Mouse (Mus musculus): ENCODE results near the gene Timm23. TPM values are rescaled to one million over a fixed set of nuclear protein-coding genes. Genes with fewer than 3 reads are reported as not detected.
"Not testable (repeated sequence)": the region's sequence is repeated elsewhere in the genome, so short reads cannot be mapped to it uniquely, and the experiment has no call there.

The Timm23 gene
- 226 and 279 TPM in 2 replicates for polyA plus RNA-seq (2015; fragmentation: Nextera tagmentation; extraction: Ambion mirVana)

- H3K9ac ChIP-seq = peak within 1 kb of the TSS; percentile 97
- peaks cover 20% of the 10 kb centered on the region for H3K4me1 ChIP-seq
- peak within 1 kb of the TSS; percentile 100 for H3K4me3 ChIP-seq
- peak within 1 kb of the TSS; percentile 91 for H3K4me2 ChIP-seq
- no peaks in the 10 kb centered on the region for H3K9me3 ChIP-seq
- under 1% methylated on average over 75 of the region's 77 CpGs for WGBS
- H3K27ac ChIP-seq = peak within 1 kb of the TSS; percentile 76
- peaks cover 26% of the 10 kb centered on the region for H3K36me3 ChIP-seq
- no peaks in the 10 kb centered on the region for H3K27me3 ChIP-seq
- peak; percentile 82 for ATAC-seq (ENCODE audit: insufficient number of reproducible peaks, insufficient read depth, low FRiP score, low TSS enrichment, low read depth)
Measured at GRCm38 (mm10) chr14:32201791-32202451, at the start of gene Timm23, which contains the start of gene Parg. Gene Timm23, minus strand, starts transcription at chr14:32201898. Gene Parg, plus strand, starts transcription at chr14:32201949.

GRCm38 (mm10) chr14:32249616-32250015 is 47.9 kb upstream of the Timm23 start:
- H3K4me3 ChIP-seq = no peak overlapping the region
- no peaks in the 10 kb centered on the region for H3K9me3 ChIP-seq
- 83% methylated on average over 6 of the region's 6 CpGs for WGBS
- H3K4me1 ChIP-seq = no peaks in the 10 kb centered on the region
- H3K36me3 ChIP-seq = peaks cover 9% of the 10 kb centered on the region
- ATAC-seq (ENCODE audit: insufficient number of reproducible peaks, insufficient read depth, low FRiP score, low TSS enrichment, low read depth) = no peak
- no peak overlapping the region for H3K9ac ChIP-seq
- H3K4me2 ChIP-seq = no peak overlapping the region
- no peak overlapping the region for H3K27ac ChIP-seq
- H3K27me3 ChIP-seq = no peaks in the 10 kb centered on the region

GRCm38 (mm10) chr14:32246019-32246418 is 44.3 kb upstream of the Timm23 start:
- Histone ChIP-seq H3K4me1 (no peaks in the 10 kb centered on the region), H3K4me3 (no peak overlapping the region), H3K27me3 (no peaks in the 10 kb centered on the region), H3K27ac (no peak overlapping the region), H3K9me3 (no peaks in the 10 kb centered on the region), H3K9ac (no peak overlapping the region), H3K36me3 (peaks cover 15% of the 10 kb centered on the region), H3K4me2 (no peak overlapping the region)
- no peak for ATAC-seq (ENCODE audit: insufficient number of reproducible peaks, insufficient read depth, low FRiP score, low TSS enrichment, low read depth)
- 54% methylated on average over 2 of the region's 2 CpGs for WGBS

- Histone ChIP-seq H3K4me2 (no peak overlapping the region), H3K4me3 (no peak overlapping the region), H3K27ac (no peak overlapping the region), H3K9me3 (no peaks in the 10 kb centered on the region), H3K9ac (no peak overlapping the region), H3K27me3 (no peaks in the 10 kb centered on the region), H3K4me1 (no peaks in the 10 kb centered on the region), H3K36me3 (peaks cover 29% of the 10 kb centered on the region)
- ATAC-seq (ENCODE audit: insufficient number of reproducible peaks, insufficient read depth, low FRiP score, low TSS enrichment, low read depth) = no peak
- 54% methylated on average over 4 of the region's 4 CpGs for WGBS
Measured at GRCm38 (mm10) chr14:32242401-32242800, 40.7 kb upstream of the Timm23 start.

- no peaks in the 10 kb centered on the region for H3K4me1 ChIP-seq
- H3K9me3 ChIP-seq = no peaks in the 10 kb centered on the region
- peaks cover 9% of the 10 kb centered on the region for H3K36me3 ChIP-seq
- no peak overlapping the region for H3K4me2 ChIP-seq
- no peak for ATAC-seq (ENCODE audit: insufficient number of reproducible peaks, insufficient read depth, low FRiP score, low TSS enrichment, low read depth)
- no peak overlapping the region for H3K27ac ChIP-seq
- no peak overlapping the region for H3K9ac ChIP-seq
- WGBS = 3% methylated on average over 2 of the region's 2 CpGs
- no peak overlapping the region for H3K4me3 ChIP-seq
- no peaks in the 10 kb centered on the region for H3K27me3 ChIP-seq
Measured at GRCm38 (mm10) chr14:32228996-32229395, 27.3 kb upstream of the Timm23 start.

DNA sequence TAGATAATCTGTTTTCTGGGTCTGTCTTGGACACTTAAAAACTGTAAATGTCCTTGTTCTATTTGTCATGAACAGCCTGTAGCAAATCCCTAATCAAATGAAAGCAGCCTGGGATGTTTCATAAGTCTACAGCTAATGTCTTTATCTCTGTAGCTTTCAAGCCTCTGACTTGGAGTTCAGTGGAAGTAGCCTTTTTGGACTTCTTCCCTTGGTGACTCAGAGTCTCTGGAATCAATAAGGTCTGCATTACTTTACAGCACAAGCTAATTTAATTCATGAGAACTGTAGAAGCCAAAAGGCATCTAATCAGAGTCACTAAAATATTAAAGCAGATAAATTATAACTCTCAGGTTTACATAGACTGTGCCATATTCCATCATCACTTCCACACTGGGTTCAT is 24.9 kb upstream of the Timm23 start:
- Histone ChIP-seq H3K27me3 (no peaks in the 10 kb centered on the region), H3K4me3 (no peak overlapping the region), H3K9ac (no peak overlapping the region), H3K27ac (no peak overlapping the region), H3K4me2 (no peak overlapping the region), H3K9me3 (no peaks in the 10 kb centered on the region), H3K4me1 (no peaks in the 10 kb centered on the region), H3K36me3 (peaks cover 9% of the 10 kb centered on the region)
- ATAC-seq (ENCODE audit: insufficient number of reproducible peaks, insufficient read depth, low FRiP score, low TSS enrichment, low read depth) = no peak

DNA sequence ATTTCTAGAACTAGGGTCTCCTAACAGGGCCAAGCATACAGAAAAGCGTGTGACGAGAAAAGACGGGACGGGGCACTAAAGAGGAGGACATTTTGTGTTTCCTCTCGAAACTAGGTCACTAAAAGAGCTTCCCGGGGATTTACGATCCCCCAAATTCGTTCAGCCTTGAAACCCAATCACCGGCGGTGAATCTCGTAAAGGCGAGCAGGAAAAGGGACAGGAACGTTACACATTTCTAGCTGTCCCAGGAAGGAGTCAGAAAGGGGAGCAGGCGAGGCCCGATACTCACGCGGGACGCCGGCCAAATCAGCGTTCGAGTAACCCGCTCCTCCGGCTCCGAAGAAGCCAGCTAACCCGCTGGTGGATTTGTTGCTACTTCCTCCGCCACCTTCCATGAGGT is 344 bp downstream of the Timm23 start:
- WGBS = under 1% methylated on average over 26 of the region's 26 CpGs
- H3K27ac ChIP-seq = peak overlapping the region; percentile 76; the same call in 1 of the 2 replicates
- peak overlapping the region; percentile 97 for H3K9ac ChIP-seq
- H3K27me3 ChIP-seq = no peaks in the 10 kb centered on the region
- ATAC-seq (ENCODE audit: insufficient number of reproducible peaks, insufficient read depth, low FRiP score, low TSS enrichment, low read depth) = no peak
- H3K36me3 ChIP-seq = peaks cover 30% of the 10 kb centered on the region
- H3K9me3 ChIP-seq = no peaks in the 10 kb centered on the region
- H3K4me2 ChIP-seq = peak overlapping the region; percentile 91
- peak overlapping the region; percentile 100 for H3K4me3 ChIP-seq
- peaks cover 20% of the 10 kb centered on the region for H3K4me1 ChIP-seq

- not testable (repeated sequence) for H3K27ac ChIP-seq; H3K4me2 ChIP-seq; H3K9ac ChIP-seq; H3K4me1 ChIP-seq; H3K9me3 ChIP-seq; H3K4me3 ChIP-seq; ATAC-seq (ENCODE audit: insufficient number of reproducible peaks, insufficient read depth, low FRiP score, low TSS enrichment, low read depth); H3K27me3 ChIP-seq
- H3K36me3 ChIP-seq = peaks cover 64% of the 10 kb centered on the region
- 86% methylated on average over 5 of the region's 5 CpGs for WGBS
Measured at GRCm38 (mm10) chr14:32193557-32193956, 8.1 kb downstream of the Timm23 start.

GRCm38 (mm10) chr14:32192437-32192836 is 9.3 kb downstream of the Timm23 start:
- Histone ChIP-seq H3K9me3 (no peaks in the 10 kb centered on the region), H3K27ac (no peak overlapping the region), H3K27me3 (no peaks in the 10 kb centered on the region), H3K36me3 (peaks cover 66% of the 10 kb centered on the region), H3K4me3 (no peak overlapping the region), H3K4me1 (no peaks in the 10 kb centered on the region), H3K9ac (no peak overlapping the region), H3K4me2 (no peak overlapping the region)
- WGBS = 53% methylated on average over 3 of the region's 3 CpGs
- no peak for ATAC-seq (ENCODE audit: insufficient number of reproducible peaks, insufficient read depth, low FRiP score, low TSS enrichment, low read depth)

DNA sequence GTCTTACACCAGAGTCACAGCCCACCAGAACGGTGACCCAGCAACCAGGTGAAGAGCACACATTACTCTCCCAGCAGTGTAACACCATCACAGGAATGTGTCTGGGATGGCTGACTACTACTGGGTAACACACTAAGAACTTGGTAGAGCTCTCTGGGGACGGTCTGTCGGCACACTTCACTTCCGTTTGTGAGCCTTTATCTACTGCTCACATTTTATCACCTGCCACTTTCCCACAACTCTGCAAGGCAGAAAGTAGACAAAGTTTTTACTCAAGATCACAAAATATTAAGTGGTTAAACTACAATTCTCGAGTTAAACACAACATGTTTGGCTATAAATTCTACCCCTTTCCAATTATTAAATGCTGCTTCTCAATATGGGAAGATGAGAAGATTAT is 9.8 kb downstream of the Timm23 start:
- Histone ChIP-seq H3K4me3 (no peak overlapping the region), H3K36me3 (peaks cover 66% of the 10 kb centered on the region), H3K9ac (no peak overlapping the region), H3K4me1 (no peaks in the 10 kb centered on the region), H3K27ac (no peak overlapping the region), H3K27me3 (no peaks in the 10 kb centered on the region), H3K9me3 (no peaks in the 10 kb centered on the region), H3K4me2 (no peak overlapping the region)
- no peak for ATAC-seq (ENCODE audit: insufficient number of reproducible peaks, insufficient read depth, low FRiP score, low TSS enrichment, low read depth)
- 92% methylated on average over 5 of the region's 5 CpGs for WGBS

DNA sequence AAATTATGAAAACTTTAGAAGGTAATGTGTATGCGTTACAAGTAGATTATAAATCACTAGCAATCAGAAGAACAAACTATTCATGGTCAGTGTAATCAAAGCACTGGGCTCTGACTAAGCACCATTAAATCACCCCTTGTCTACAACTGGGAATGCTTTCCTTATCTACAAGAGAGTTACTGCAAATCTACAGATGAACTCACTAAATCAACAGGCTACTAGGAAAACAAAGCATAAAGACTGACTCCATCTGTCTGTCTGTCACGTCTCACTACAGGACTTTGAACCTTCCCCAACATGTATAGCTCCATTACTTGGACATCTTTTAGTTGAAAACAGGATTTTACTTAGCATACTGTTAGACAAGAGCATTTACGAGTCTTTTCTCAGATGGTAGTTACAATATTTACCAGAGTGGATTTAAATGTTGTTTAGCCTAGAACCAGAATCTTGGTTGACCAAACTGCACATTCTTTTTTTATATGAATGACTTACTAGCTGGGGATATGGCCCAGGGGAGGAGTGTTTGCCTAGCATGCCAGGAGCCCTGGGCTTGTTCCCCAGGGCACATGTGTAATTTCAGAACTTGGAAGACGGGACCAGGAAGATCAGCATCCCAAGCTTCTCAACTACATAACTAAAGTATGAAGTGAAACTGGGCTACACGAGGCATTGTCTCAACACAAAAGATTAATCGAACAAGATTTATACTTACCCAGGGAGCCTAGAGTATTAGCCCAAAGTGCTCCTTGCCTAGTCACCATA is 10.9 kb downstream of the Timm23 start:
- Histone ChIP-seq H3K36me3 (peaks cover 71% of the 10 kb centered on the region), H3K4me3 (no peak overlapping the region)
- 92% methylated on average over 6 of the region's 6 CpGs for WGBS

GRCm38 (mm10) chr14:32183846-32184245 is 17.9 kb downstream of the Timm23 start:
- WGBS = 92% methylated on average over 4 of the region's 4 CpGs
- Histone ChIP-seq H3K9me3 (no peaks in the 10 kb centered on the region), H3K27ac (no peak overlapping the region), H3K9ac (no peak overlapping the region), H3K27me3 (no peaks in the 10 kb centered on the region), H3K36me3 (peaks cover 69% of the 10 kb centered on the region), H3K4me2 (no peak overlapping the region), H3K4me3 (no peak overlapping the region), H3K4me1 (no peaks in the 10 kb centered on the region)
- no peak for ATAC-seq (ENCODE audit: insufficient number of reproducible peaks, insufficient read depth, low FRiP score, low TSS enrichment, low read depth)

More for the DNA sequence above, 10.9 kb downstream of the Timm23 start:
- no peaks in the 10 kb centered on the region for H3K4me1 ChIP-seq
- no peaks in the 10 kb centered on the region for H3K9me3 ChIP-seq
- no peak overlapping the region for H3K27ac ChIP-seq
- no peak for ATAC-seq (ENCODE audit: insufficient number of reproducible peaks, insufficient read depth, low FRiP score, low TSS enrichment, low read depth)
- H3K9ac ChIP-seq = no peak overlapping the region
- no peaks in the 10 kb centered on the region for H3K27me3 ChIP-seq
- no peak overlapping the region for H3K4me2 ChIP-seq
